Mouse (Mus musculus) limb, embryonic 15.5 days (tissue): Measurements from ENCODE around the gene Btbd35f21. TPM values are rescaled to one million over a fixed set of nuclear protein-coding genes. Genes with fewer than 3 reads are reported as not detected.
"Not testable (repeated sequence)": the region's sequence is repeated elsewhere in the genome, so short reads cannot be mapped to it uniquely, and the experiment has no call there.

Experiments
- ATAC-seq: fragments of 200-750 bp; cut with Nextera tagmentation; 2 replicates; pipeline ENCODE4 v1.8.0; 2017; ENCODE audit warnings: low read depth, moderate TSS enrichment; ENCODE audit not compliant: insufficient number of reproducible peaks, low FRiP score, low TSS enrichment
- H3K27ac ChIP-seq: fragments of 300-500 bp; sonication (generic); 2 replicates; pipeline ENCODE4 v1.5.1; 2015; ENCODE audit warnings: moderate library complexity, mild to moderate bottlenecking, inconsistent platforms
- H3K27me3 ChIP-seq: fragments of 300-500 bp; sonication (generic); 2 replicates; pipeline ENCODE4 v1.6.1; 2015; ENCODE audit warnings: inconsistent platforms
- H3K36me3 ChIP-seq: fragments of 300-500 bp; sonication (generic); 2 replicates; pipeline ENCODE4 v1.6.1; 2015; ENCODE audit warnings: inconsistent platforms
- H3K4me1 ChIP-seq: fragments of 300-500 bp; sonication (generic); 2 replicates; pipeline ENCODE4 v1.6.1; 2015; ENCODE audit warnings: inconsistent platforms
- H3K4me2 ChIP-seq: fragments of 300-500 bp; sonication (generic); 2 replicates; pipeline ENCODE4 v1.6.1; 2015; ENCODE audit warnings: mild to moderate bottlenecking, inconsistent platforms
- H3K4me3 ChIP-seq: fragments of 300-500 bp; sonication (generic); 2 replicates; pipeline ENCODE4 v1.5.1; 2015; ENCODE audit warnings: mild to moderate bottlenecking, inconsistent platforms
- H3K9ac ChIP-seq: fragments of 300-500 bp; sonication (generic); 2 replicates; pipeline ENCODE4 v1.6.1; 2015; ENCODE audit warnings: inconsistent platforms
- H3K9me3 ChIP-seq: fragments of 300-500 bp; sonication (generic); 2 replicates; pipeline ENCODE4 v1.6.1; 2016; ENCODE audit warnings: inconsistent platforms
- whole genome bisulfite sequencing: fragments of 180-500 bp; shearing (Covaris S2); methylation state at CpG from one replicate; pipeline ENCODE4 v1.1.7; 2015; 5-methylcytosine and 5-hydroxymethylcytosine counted together
- polyA plus RNA-seq: library from polyadenylated mRNA; unstranded; fragments of >200 nt; fragmentation: Nextera tagmentation; extraction: Ambion mirVana; gene quantifications from 2 replicates; pipeline ENCODE4 v1.2.1, GENCODE M21; 2015

Gene Btbd35f21
- not detected in 2 replicates for polyA plus RNA-seq

DNA sequence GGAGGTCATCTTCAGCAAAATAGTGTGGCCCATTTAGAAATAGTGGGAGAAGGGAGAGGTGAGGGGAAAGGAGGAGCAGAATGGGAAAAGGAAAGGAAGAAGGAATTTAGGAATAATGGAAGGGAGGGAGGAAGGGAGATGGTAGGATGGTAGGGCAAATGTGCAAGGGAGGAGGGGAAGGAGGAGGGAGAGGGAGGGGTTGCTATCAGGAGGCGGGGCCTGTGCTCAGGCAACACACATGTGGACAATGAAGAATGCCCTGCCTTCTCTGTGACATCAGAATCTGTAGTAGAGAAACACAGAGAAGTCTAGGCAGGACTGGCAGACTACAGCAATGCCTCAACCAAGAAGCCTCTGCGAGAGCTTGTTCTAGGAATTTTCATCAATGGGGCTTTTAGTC, at the start of gene Btbd35f21:
Gene Btbd35f21 (plus strand): TSS at position 301 of the 400 bp plus-strand sequence.
- WGBS = 88% methylated on average over 1 of the region's 2 CpGs

More for the DNA sequence above, at the start of gene Btbd35f21:
- H3K27me3 ChIP-seq, H3K36me3 ChIP-seq, H3K9me3 ChIP-seq, ATAC-seq, H3K27ac ChIP-seq, H3K4me3 ChIP-seq, H3K4me1 ChIP-seq, H3K9ac ChIP-seq, H3K4me2 ChIP-seq: not testable (repeated sequence)

Other genes with a start within 250 kb of the Btbd35f21 start
- gene Btbd35f1, start 166.1 kb upstream of the Btbd35f21 start, polyA plus RNA-seq = not detected in 2 replicates
- gene Gm5926, start 75.4 kb upstream of the Btbd35f21 start, polyA plus RNA-seq = not detected in 2 replicates
- gene Btbd35f30, start 168.5 kb downstream of the Btbd35f21 start, polyA plus RNA-seq = not detected in 2 replicates
- not detected in 2 replicates for gene Gm21789, start 215.7 kb downstream of the Btbd35f21 start, polyA plus RNA-seq
- not detected in 2 replicates for gene Btbd35f5, start 247.8 kb downstream of the Btbd35f21 start, polyA plus RNA-seq